In genomic region chr11:108586551-108587184, GRCm38 (mm10) we compare ENCODE assay signal across 9 mouse cellular contexts.
A peak's percentile ranks its signal among the peaks of the same experiment; 100 is the strongest.
DNase-seq lines count a peak whose midpoint lies in the region; ATAC-seq lines count a peak whose summit lies in the region.
"Had no signal": no experiment of that assay in that cellular context is flagged by ENCODE, and none has a peak within 500 bp of the region (broad histone marks: within the 10 kb centered on the region; RNA-seq: fewer than 3 reads in every experiment).

No protein-coding gene starts in this region.

- peaks cover 24% of the 10 kb centered on the region for H3K4me1 ChIP-seq in limb, embryonic 10.5 days
- peaks cover 2% of the 10 kb centered on the region; the same call in 1 of the 2 replicates for H3K4me1 ChIP-seq in neural tube, embryonic 11.5 days (ENCODE audit: control insufficient read depth, insufficient read depth, low read length)

- no peak overlapping the region for H3K4me3 ChIP-seq in limb, embryonic 10.5 days
- no peak overlapping the region for H3K4me3 ChIP-seq in neural tube, embryonic 11.5 days (ENCODE audit: low read depth, low read length)

- H3K9ac ChIP-seq in neural tube, embryonic 11.5 days (ENCODE audit: low read length): no peak overlapping the region

- H3K27ac ChIP-seq in limb, embryonic 10.5 days: 0 out of 2 replicates have a peak overlapping the region, but pooled peaks have one; percentile 19
- no peak overlapping the region for H3K27ac ChIP-seq in neural tube, embryonic 11.5 days (ENCODE audit: low read depth, low read length)

- H3K36me3 ChIP-seq in limb, embryonic 10.5 days: no peaks in the 10 kb centered on the region
- no peaks in the 10 kb centered on the region for H3K36me3 ChIP-seq in neural tube, embryonic 11.5 days (ENCODE audit: control insufficient read depth, insufficient read depth, low read length)

- H3K27me3 ChIP-seq in limb, embryonic 10.5 days (ENCODE audit: low read depth, poor library complexity, severe bottlenecking): no peaks in the 10 kb centered on the region
- no peaks in the 10 kb centered on the region for H3K27me3 ChIP-seq in neural tube, embryonic 11.5 days (ENCODE audit: control insufficient read depth, insufficient read depth, low read length)

- no peak for DNase-seq in frontal cortex, postnatal 10 days (ENCODE audit: low spot score in 2 of 2)
- DNase-seq in retina, postnatal 1 day: peak; percentile 4
- no peak for DNase-seq in retina, embryonic 14.5 days (ENCODE audit: low spot score)
- peak; percentile 54 for DNase-seq in limb, embryonic 10.5 days (ENCODE audit: low spot score)
- DNase-seq in neural tube, embryonic 11.5 days (ENCODE audit: low spot score): peak; percentile 31
- no peak for DNase-seq in natural killer cell, adult 2 months (ENCODE audit: low spot score in 2 of 2)
- no peak for DNase-seq in layer of hippocampus, adult 9-10 months (ENCODE audit: low spot score)
- DNase-seq: kidney, adult 11 months had no signal

- no peak overlapping the region for H3K4me2 ChIP-seq in neural tube, embryonic 11.5 days (ENCODE audit: low read depth)

- no peaks in the 10 kb centered on the region for H3K9me3 ChIP-seq in limb, embryonic 10.5 days (replicated peaks)
- H3K9me3 ChIP-seq in neural tube, embryonic 11.5 days (ENCODE audit: control insufficient read depth, low read length): no peaks in the 10 kb centered on the region

- WGBS in limb, embryonic 10.5 days: 24% methylated on average over 7 of the region's 7 CpGs
- 54% methylated on average over 7 of the region's 7 CpGs for WGBS in neural tube, embryonic 11.5 days

- ATAC-seq in frontal cortex, adult (ENCODE audit: low TSS enrichment): 0 out of 2 replicates have a peak, but pooled peaks have one; percentile 55
- ATAC-seq in neural tube, embryonic 11.5 days (ENCODE audit: insufficient read depth, low FRiP score, low TSS enrichment): no peak

Comparison
In these comparisons a context has a peak if more than half of its experiments do, and no peak if none do; other contexts are left out.
1. DNase-seq: peak in retina, postnatal 1 day (single experiment), limb, embryonic 10.5 days (single experiment) and neural tube, embryonic 11.5 days (single experiment); none in frontal cortex, postnatal 10 days (0 of 2), retina, embryonic 14.5 days (single experiment), natural killer cell, adult 2 months (0 of 2) and layer of hippocampus, adult 9-10 months (single experiment).